Mouse (Mus musculus) embryonic facial prominence, embryonic 15.5 days (tissue): ENCODE data around the gene Cyp2j8. TPM values are rescaled to one million over a fixed set of nuclear protein-coding genes. Genes with fewer than 3 reads are reported as not detected.
"Not testable (repeated sequence)": the region's sequence is repeated elsewhere in the genome, so short reads cannot be mapped to it uniquely, and the experiment has no call there.

Experiments
- ATAC-seq: fragments of 200-750 bp; cut with Nextera tagmentation; 2 replicates; pipeline ENCODE4 v1.8.0; 2017; ENCODE audit warnings: low read depth, moderate TSS enrichment; ENCODE audit not compliant: insufficient number of reproducible peaks, low FRiP score, low TSS enrichment
- H3K27ac ChIP-seq: fragments of 300-500 bp; sonication (generic); replicated peaks from 2 replicates; pipeline ENCODE4 v1.5.1; 2015; ENCODE audit warnings: mild to moderate bottlenecking, inconsistent platforms
- H3K27me3 ChIP-seq: fragments of 300-500 bp; sonication (generic); 2 replicates; pipeline ENCODE4 v1.6.1; 2015; ENCODE audit warnings: inconsistent platforms
- H3K36me3 ChIP-seq: fragments of 300-500 bp; sonication (generic); 2 replicates; pipeline ENCODE4 v1.6.1; 2015; ENCODE audit warnings: mild to moderate bottlenecking, inconsistent platforms
- H3K4me1 ChIP-seq: fragments of 300-500 bp; sonication (generic); 2 replicates; pipeline ENCODE4 v1.6.1; 2015; ENCODE audit warnings: inconsistent platforms
- H3K4me2 ChIP-seq: fragments of 300-500 bp; sonication (generic); replicated peaks from 2 replicates; pipeline ENCODE4 v1.6.1; 2015; ENCODE audit warnings: mild to moderate bottlenecking, inconsistent platforms
- H3K4me3 ChIP-seq: fragments of 300-500 bp; sonication (generic); replicated peaks from 2 replicates; pipeline ENCODE4 v1.5.1; 2015; ENCODE audit warnings: mild to moderate bottlenecking, inconsistent platforms
- H3K9ac ChIP-seq: fragments of 300-500 bp; sonication (generic); 2 replicates; pipeline ENCODE4 v1.6.1; 2015; ENCODE audit warnings: inconsistent platforms
- H3K9me3 ChIP-seq: fragments of 300-500 bp; sonication (generic); replicated peaks from 2 replicates; pipeline ENCODE4 v1.6.1; 2016; ENCODE audit warnings: inconsistent platforms
- WGBS: fragments of 180-500 bp; shearing (Covaris S2); methylation state at CpG from one replicate; pipeline ENCODE4 v1.1.7; 2015; 5-methylcytosine and 5-hydroxymethylcytosine counted together
- polyA plus RNA-seq: library from polyadenylated mRNA; unstranded; fragments of >200 nt; fragmentation: Nextera tagmentation; extraction: Ambion mirVana; gene quantifications from 2 replicates; pipeline ENCODE4 v1.2.1, GENCODE M21; 2015

Cyp2j8 gene
- not detected in 2 replicates for polyA plus RNA-seq

GRCm38 (mm10) chr4:96507286-96507685 lies at the start of gene Cyp2j8:
Gene Cyp2j8, minus strand, starts transcription at chr4:96507386.
- H3K9me3 ChIP-seq, result no peaks in the 10 kb centered on the region
- no peaks in the 10 kb centered on the region for H3K4me1 ChIP-seq
- no peak within 1 kb of the TSS for H3K4me3 ChIP-seq
- 68% methylated on average over 1 of the region's 1 CpGs for WGBS
- no peaks in the 10 kb centered on the region for H3K36me3 ChIP-seq
- no peak for ATAC-seq
- H3K27me3 ChIP-seq, result no peaks in the 10 kb centered on the region
- H3K27ac ChIP-seq, result no peak within 1 kb of the TSS
- H3K9ac ChIP-seq, result no peak within 1 kb of the TSS
- H3K4me2 ChIP-seq, result no peak within 1 kb of the TSS

GRCm38 (mm10) chr4:96553133-96553819 lies 46.1 kb upstream of the Cyp2j8 start, which contains the start of gene Cyp2j6:
Gene Cyp2j6, minus strand, starts transcription at chr4:96553661.
- Histone ChIP-seq H3K27me3 (no peaks in the 10 kb centered on the region), H3K36me3 (no peaks in the 10 kb centered on the region), H3K9me3 (no peaks in the 10 kb centered on the region), H3K4me3 (peak within 1 kb of the TSS; percentile 63), H3K4me1 (no peaks in the 10 kb centered on the region), H3K9ac (peak within 1 kb of the TSS; percentile 60), H3K27ac (peak within 1 kb of the TSS; percentile 55), H3K4me2 (peak within 1 kb of the TSS; percentile 74)
- WGBS, result under 1% methylated on average over 16 of the region's 16 CpGs
- ATAC-seq, result peak; percentile 90

DNA sequence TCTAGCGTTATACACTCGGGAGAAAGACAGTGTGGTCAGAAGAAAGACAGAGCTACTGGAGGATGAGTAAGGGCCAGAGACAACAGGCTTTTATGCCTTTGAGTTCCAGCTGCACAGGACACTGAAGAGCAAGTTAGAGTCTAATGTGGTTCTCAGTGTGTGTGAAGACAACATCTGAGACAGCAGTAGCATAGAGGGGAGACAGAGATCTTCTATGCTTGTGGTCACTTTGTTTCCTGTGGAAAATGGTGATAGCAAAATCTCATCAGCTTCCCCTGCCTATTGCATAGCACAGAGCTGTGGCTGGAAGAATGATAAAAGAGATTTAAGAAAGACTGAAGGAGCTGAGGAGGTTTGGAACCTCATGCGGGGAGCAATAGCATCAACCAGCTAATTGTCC lies 44.4 kb upstream of the Cyp2j8 start:
- no peaks in the 10 kb centered on the region for H3K4me1 ChIP-seq
- no peak overlapping the region for H3K4me3 ChIP-seq
- no peak overlapping the region for H3K9ac ChIP-seq
- WGBS, result 84% methylated on average over 3 of the region's 3 CpGs
- no peak for ATAC-seq
- H3K36me3 ChIP-seq, result no peaks in the 10 kb centered on the region
- H3K27me3 ChIP-seq, result no peaks in the 10 kb centered on the region
- H3K27ac ChIP-seq, result no peak overlapping the region
- H3K9me3 ChIP-seq, result no peaks in the 10 kb centered on the region
- H3K4me2 ChIP-seq, result no peak overlapping the region

GRCm38 (mm10) chr4:96545976-96546375 lies 38.8 kb upstream of the Cyp2j8 start:
- H3K9ac ChIP-seq, result no peak overlapping the region
- H3K4me2 ChIP-seq, result no peak overlapping the region
- H3K4me3 ChIP-seq, result no peak overlapping the region
- H3K27me3 ChIP-seq, result no peaks in the 10 kb centered on the region
- no peaks in the 10 kb centered on the region for H3K9me3 ChIP-seq
- 0 out of 2 replicates have a peak, but pooled peaks have one; percentile 34 for ATAC-seq
- no peaks in the 10 kb centered on the region for H3K36me3 ChIP-seq
- H3K4me1 ChIP-seq, result no peaks in the 10 kb centered on the region
- WGBS, result 31% methylated on average over 1 of the region's 1 CpGs
- no peak overlapping the region for H3K27ac ChIP-seq

- no peak overlapping the region for H3K9ac ChIP-seq
- no peak overlapping the region for H3K27ac ChIP-seq
- H3K4me3 ChIP-seq, result no peak overlapping the region
- H3K9me3 ChIP-seq, result no peaks in the 10 kb centered on the region
- H3K4me1 ChIP-seq, result no peaks in the 10 kb centered on the region
- H3K4me2 ChIP-seq, result no peak overlapping the region
- no peak for ATAC-seq
- H3K36me3 ChIP-seq, result no peaks in the 10 kb centered on the region; the same call in 1 of the 2 replicates
- no peaks in the 10 kb centered on the region for H3K27me3 ChIP-seq
- WGBS, result 19% methylated on average over 1 of the region's 1 CpGs
Observed at GRCm38 (mm10) chr4:96525772-96526171, 18.6 kb upstream of the Cyp2j8 start.

- no peak for ATAC-seq
- Histone ChIP-seq H3K4me2 (no peak overlapping the region), H3K4me1 (no peaks in the 10 kb centered on the region), H3K36me3 (no peaks in the 10 kb centered on the region), H3K27me3 (no peaks in the 10 kb centered on the region), H3K27ac (no peak overlapping the region), H3K9ac (no peak overlapping the region), H3K9me3 (no peaks in the 10 kb centered on the region), H3K4me3 (no peak overlapping the region)
- 75% methylated on average over 2 of the region's 2 CpGs for WGBS
Observed at GRCm38 (mm10) chr4:96522256-96522655, 15.1 kb upstream of the Cyp2j8 start.

DNA sequence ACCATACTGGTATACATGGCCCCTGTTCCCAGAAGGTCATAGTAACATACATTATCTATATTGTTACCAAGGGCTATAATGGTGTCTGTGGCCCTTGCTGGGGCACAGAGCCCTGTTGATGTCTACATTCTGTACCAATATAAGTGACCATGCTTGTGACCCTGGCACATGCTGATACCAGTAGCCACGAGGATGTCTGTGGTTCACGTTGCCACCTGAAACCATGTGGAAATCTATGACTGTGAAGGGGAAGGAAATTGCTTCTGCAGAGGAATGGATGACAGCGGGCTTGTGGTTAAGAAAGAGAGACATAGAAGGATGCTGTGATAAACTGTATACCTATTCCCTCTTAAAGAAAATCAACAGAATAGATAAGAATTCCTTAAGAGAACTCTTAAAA lies 2.9 kb upstream of the Cyp2j8 start:
- Histone ChIP-seq H3K4me2 (no peak overlapping the region), H3K4me1 (no peaks in the 10 kb centered on the region), H3K27me3 (no peaks in the 10 kb centered on the region), H3K27ac (no peak overlapping the region), H3K9ac (no peak overlapping the region), H3K36me3 (no peaks in the 10 kb centered on the region), H3K4me3 (no peak overlapping the region), H3K9me3 (no peaks in the 10 kb centered on the region)
- ATAC-seq, result no peak
- 76% methylated on average over 3 of the region's 3 CpGs for WGBS

DNA sequence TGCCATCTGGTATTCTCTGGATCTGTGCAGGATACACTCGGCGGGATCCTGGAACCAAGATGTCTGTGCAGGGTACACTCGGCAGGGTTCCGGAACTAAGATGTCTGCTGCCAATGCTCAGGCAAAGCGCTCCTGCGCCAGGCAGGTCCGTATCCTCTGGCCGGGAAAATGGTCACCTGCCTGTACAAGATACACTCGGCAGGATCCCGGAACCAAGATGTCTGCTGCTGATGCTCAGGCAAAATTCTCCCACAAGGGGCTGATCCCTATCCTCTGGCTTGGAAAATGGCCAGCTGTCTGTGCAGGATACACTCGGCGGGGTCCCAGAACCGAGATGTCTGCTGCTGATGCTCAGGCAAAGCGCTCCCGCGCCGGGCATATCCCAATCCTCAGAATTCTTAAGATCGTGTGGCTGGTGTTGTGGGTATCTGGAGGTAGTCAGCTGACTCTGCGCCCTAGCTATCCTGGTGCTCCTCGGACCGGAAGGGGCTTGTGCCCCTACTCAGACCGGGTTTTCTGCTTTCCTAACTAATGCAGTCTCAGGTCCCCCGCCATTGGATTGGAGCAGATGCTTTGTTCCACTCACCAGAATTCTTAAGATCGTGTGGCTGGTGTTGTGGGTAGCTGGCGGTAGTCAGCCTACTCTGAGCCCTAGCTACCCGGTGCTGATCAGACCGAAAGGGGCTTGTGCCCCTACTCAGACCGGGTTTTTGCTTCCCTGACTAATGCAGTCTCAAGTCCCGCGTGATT lies 43.7 kb downstream of the Cyp2j8 start:
- not testable (repeated sequence) for H3K4me3 ChIP-seq, H3K4me1 ChIP-seq, H3K27ac ChIP-seq, H3K9me3 ChIP-seq, H3K9ac ChIP-seq, H3K27me3 ChIP-seq, H3K4me2 ChIP-seq, ATAC-seq, H3K36me3 ChIP-seq
- 83% methylated on average over 30 of the region's 30 CpGs for WGBS

Other genes with a start within 250 kb of the Cyp2j8 start
- not detected in 2 replicates for gene Cyp2j11, start 158.7 kb downstream of the Cyp2j8 start, polyA plus RNA-seq
- gene Cyp2j6, start 46.3 kb upstream of the Cyp2j8 start, polyA plus RNA-seq, result 8.1 and 8.6 TPM in 2 replicates
- 2.8 and 3.2 TPM in 2 replicates for gene Cyp2j9, start 84.2 kb upstream of the Cyp2j8 start, polyA plus RNA-seq
- not detected in 2 replicates for gene Cyp2j5, start 156.8 kb upstream of the Cyp2j8 start, polyA plus RNA-seq